Mouse (Mus musculus) heart, postnatal 10 days (tissue): ENCODE data around the gene Parp14. TPM values are rescaled to one million over a fixed set of nuclear protein-coding genes. Genes with fewer than 3 reads are reported as not detected.

Experiments
- DNase-seq, 2 experiments: peaks; one replicate each; pipeline ENCODE4 v3.0.0; 2021
- intact Hi-C: fragments of 180-260 bp; cut with DNase I; formaldehyde crosslinking; loops from one replicate; pipeline ENCODE4 v1.15.1; 2025
- total RNA-seq, 2 experiments: library from RNA; stranded (reverse); gene quantifications; 2 replicates each; pipeline ENCODE4 v1.2.3; 2021

Gene Parp14
- total RNA-seq, 2 experiments from 2014 or later, result 6.7 to 9.7 TPM

DNA sequence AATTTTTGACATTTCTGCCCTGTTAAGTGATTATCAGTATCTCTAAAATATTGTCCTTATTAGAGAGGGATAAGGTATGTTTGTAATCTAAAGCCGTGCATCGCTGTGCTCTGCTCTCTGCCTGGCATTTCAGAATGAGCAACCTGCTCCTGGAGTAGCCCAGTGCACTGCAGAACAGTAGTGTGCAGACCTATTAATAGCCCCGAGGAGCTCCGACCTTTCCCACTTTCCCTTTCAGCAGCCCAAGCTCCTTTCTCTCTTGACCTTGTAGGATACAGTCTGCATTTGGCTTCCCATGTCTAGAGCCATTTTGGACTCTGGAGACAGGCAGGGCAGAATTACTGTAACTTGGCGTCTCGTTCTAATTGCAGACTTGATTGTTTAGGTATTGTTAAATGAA is 83.0 kb downstream of the Parp14 start:
- intact Hi-C loops, result no loop called here
- DNase-seq, result peak; percentile 26 to 51

GRCm38 (mm10) chr16:35787568-35788189 is 83.7 kb downstream of the Parp14 start:
- intact Hi-C loops, result no loop called here
- no peak for DNase-seq

DNA sequence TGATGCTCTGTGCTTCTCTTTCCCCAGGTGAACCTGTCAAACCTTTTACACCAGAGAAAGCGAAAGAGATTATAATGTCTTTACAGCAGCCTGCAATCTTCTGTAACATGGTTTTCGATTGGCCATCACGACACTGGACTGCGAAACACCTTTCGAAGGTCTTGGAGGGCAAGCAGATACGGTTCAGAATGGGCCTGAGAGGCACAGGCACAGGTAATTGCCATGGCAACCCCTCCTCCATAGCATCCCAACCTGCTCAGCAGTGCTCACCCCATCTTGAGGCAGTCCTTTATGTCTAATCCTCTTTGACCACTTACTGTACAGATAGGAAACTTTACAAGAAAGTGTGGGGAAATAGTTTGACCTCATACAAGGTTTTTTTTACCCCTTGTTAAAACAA is 84.2 kb downstream of the Parp14 start:
- no peak for DNase-seq
- intact Hi-C loops, result no loop called here

DNA sequence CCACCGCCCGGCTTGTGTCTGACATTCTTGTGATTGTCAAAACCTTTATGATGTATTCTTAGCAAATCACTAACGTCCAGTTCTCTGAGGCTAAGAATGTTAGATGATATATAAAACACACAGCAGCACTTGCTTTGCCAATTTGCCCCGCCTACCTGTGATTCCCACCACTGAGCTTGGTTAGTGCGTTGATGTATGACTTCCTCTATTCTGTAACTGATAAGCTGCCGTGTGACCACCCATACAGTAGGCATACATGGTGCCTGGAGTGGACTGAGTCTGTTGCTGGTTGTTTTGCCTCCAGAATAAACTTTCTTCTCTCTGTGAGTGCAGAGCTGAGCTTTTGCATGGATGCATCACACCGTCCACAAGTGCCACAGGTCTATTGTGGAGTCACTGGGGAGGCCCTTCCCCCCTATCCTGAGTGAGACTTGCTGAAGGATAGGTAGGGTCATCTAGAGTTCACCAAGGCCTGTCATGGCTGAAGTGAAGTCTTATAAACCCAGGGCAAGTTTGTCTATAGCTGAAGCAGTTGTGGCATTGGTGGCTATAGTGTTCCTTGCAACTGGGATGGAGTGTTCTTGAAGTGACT is 87.1 kb downstream of the Parp14 start:
- intact Hi-C loops, result no loop called here
- no peak for DNase-seq

DNA sequence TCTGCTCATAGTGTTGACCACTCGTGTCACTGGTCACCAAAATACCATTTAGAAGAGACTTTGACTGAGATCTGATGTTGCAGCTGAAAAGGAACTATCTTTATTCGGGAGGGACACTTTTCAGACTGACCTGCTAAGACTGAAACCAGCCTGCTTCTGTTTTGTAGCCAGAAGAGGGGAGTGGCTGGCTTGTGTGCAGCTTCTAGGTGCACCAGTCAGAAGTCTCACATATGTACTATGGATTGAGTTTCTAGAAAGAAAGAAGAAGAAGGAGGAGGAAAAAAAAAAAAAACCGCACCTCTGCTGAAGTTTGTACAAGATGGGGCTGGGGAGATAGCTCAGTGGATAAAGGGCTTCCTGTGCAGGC is 88.2 kb downstream of the Parp14 start:
- DNase-seq, result no peak
- intact Hi-C loops, result no loop called here

Other genes with a start within 250 kb of the Parp14 start
- 10 to 100 TPM; 47.1 to 50.2 TPM for gene Dirc2, start 102.2 kb downstream of the Parp14 start, total RNA-seq
- gene Hspbap1, start 101.2 kb downstream of the Parp14 start, total RNA-seq, result 1 to 10 TPM; 2.8 to 3.8 TPM
- 10 to 100 TPM; 11.1 to 14.4 TPM for gene Parp9, start 66.9 kb upstream of the Parp14 start, total RNA-seq
- 10 to 100 TPM in 1 of 2 experiments, 1 to 10 TPM in 1; 9.3 to 12.7 TPM for gene Dtx3l, start 67.6 kb upstream of the Parp14 start, total RNA-seq
- 100 to 1,000 TPM in 1 of 2 experiments, 10 to 100 TPM in 1; 96.9 to 104 TPM for gene Kpna1, start 107.2 kb upstream of the Parp14 start, total RNA-seq
- gene Wdr5b, start 169.6 kb upstream of the Parp14 start, total RNA-seq, result 1 to 10 TPM; 4.4 to 5.6 TPM
- 100 to 1,000 TPM; 205 to 214 TPM for gene Fam162a, start 200.1 kb upstream of the Parp14 start, total RNA-seq
- 10 to 100 TPM; 41.8 to 42.6 TPM for gene Ccdc58, start 200.1 kb upstream of the Parp14 start, total RNA-seq